Mouse (Mus musculus): ENCODE measurements around the gene Mea1. TPM values are rescaled to one million over a fixed set of nuclear protein-coding genes. Genes with fewer than 3 reads are reported as not detected.
A peak's percentile ranks its signal among the peaks of the same experiment; 100 is the strongest.

The Mea1 gene
- total and polyA plus RNA-seq, 2 experiments from 2014 or later: 124 to 280 TPM

DNA sequence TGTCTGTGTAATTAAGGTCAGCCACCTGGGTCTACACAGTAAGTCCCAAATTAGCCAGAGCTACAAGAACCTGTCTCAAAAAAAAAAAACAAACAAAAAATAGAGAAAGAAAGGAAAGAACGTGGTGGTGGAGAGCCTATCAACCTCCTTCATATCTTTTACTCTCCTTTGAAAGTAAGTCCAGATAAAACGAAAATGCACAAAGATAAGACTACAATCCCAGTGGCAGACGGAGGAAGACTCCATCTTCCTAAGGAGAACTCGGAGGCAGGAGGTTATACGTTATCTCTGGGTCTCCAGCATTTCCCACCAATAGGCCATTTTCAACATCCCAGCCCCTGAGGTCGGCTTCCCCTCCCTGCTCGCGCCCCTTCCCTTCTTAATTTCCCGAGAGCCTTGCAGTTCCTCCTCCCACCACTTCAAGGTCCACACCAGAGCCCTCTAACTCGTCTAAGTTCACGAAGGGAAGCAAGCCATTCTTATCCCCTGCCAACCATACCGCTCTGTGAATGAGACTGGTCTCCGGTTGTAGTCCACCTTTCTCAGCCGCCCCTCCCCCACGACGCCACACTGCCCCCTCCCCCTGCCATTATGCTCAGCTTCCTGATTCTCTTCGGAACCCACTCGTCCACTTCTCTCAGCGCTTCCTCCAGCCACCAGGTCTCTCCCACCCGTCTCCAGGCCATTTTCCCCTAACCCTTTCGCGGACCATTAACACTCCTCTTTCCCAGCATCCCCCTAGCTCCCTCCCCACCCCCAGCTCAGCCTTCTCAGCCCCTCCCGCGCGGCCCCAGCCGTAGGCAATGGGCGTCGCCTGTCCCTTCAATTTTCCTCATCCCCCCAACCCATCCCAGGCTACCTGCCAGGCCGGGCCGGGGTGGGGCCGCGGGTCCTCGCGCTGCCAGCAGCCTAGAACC lies 1.5 kb downstream of the Mea1 start:
- peak overlapping the region; percentile 82 for H3K4me3 ChIP-seq (ENCODE audit: low read depth, low read length)
- ATAC-seq (peak; percentile 42), DNase-seq (peak; percentile 65)
- peaks cover 16% of the 10 kb centered on the region; the same call in 1 of the 2 replicates for H3K4me1 ChIP-seq (ENCODE audit: insufficient read depth)
- no peaks in the 10 kb centered on the region for H3K9me3 ChIP-seq (ENCODE audit: low read length)
- H3K9ac ChIP-seq: peak overlapping the region; percentile 69
- peaks cover 55% of the 10 kb centered on the region for H3K36me3 ChIP-seq (ENCODE audit: insufficient read depth)
- peak overlapping the region; percentile 89 for H3K27ac ChIP-seq (ENCODE audit: low read depth, low read length)
- WGBS: 1% methylated on average over 34 of the region's 34 CpGs
- TF ChIP-seq CTCF (IDR thresholded peaks at IDR 0.05; ENCODE audit: low read depth): peak; percentile 57
- H3K4me2 ChIP-seq (ENCODE audit: low read depth): peak overlapping the region; percentile 64
- H3K27me3 ChIP-seq (ENCODE audit: insufficient read depth, low read length): no peaks in the 10 kb centered on the region

DNA sequence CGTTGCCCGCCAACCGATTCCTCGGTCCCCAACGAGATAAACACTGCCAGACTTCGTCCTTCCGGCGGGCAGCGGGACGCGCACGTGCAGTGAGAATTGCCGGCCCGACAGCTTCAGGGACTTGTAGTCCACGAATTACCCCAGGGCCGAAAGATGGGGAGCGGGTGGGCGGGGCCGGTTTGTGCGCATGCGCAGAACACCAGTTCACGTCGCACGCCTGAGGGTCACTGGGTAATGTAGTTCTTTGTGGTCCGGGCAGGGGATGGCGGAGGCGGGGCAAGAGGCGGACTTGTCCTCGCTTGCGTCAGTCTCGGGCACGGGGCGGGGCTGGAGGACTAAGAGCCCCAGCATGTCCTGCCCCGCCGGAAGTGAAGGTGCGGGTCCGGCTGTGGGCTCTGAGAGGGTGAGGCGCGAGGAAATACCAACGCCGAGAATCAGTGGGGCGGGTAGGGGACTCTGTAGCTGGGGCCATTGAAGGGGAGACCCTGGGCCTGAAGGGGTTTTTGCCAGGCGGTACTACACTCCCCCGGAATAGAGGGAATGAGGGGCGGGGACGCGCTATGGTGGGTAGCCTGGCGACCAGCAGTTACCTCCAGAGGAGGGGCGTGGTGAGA lies 2.3 kb downstream of the Mea1 start, which contains the start of gene Klhdc3:
Klhdc3 (minus strand) TSS at position 155 of the 614 bp plus-strand sequence.
- no peaks in the 10 kb centered on the region for H3K27me3 ChIP-seq (ENCODE audit: insufficient read depth, low read length)
- peaks cover 16% of the 10 kb centered on the region; the same call in 1 of the 2 replicates for H3K4me1 ChIP-seq (ENCODE audit: insufficient read depth)
- H3K9me3 ChIP-seq (ENCODE audit: low read length): no peaks in the 10 kb centered on the region
- H3K9ac ChIP-seq: peak within 1 kb of the TSS; percentile 69
- H3K4me3 ChIP-seq (ENCODE audit: low read depth, low read length): peak within 1 kb of the TSS; percentile 82
- peaks cover 57% of the 10 kb centered on the region for H3K36me3 ChIP-seq (ENCODE audit: insufficient read depth)
- peak within 1 kb of the TSS; percentile 64 for H3K4me2 ChIP-seq (ENCODE audit: low read depth)
- H3K27ac ChIP-seq (ENCODE audit: low read depth, low read length): peak within 1 kb of the TSS; percentile 89
- under 1% methylated on average over 49 of the region's 49 CpGs for WGBS
- TF ChIP-seq CTCF (IDR thresholded peaks at IDR 0.05; ENCODE audit: low read depth): 0 out of 2 replicates have a peak, but pooled peaks have one; percentile 29
- DNase-seq: peak; percentile 99
- peak; percentile 98 for ATAC-seq

DNA sequence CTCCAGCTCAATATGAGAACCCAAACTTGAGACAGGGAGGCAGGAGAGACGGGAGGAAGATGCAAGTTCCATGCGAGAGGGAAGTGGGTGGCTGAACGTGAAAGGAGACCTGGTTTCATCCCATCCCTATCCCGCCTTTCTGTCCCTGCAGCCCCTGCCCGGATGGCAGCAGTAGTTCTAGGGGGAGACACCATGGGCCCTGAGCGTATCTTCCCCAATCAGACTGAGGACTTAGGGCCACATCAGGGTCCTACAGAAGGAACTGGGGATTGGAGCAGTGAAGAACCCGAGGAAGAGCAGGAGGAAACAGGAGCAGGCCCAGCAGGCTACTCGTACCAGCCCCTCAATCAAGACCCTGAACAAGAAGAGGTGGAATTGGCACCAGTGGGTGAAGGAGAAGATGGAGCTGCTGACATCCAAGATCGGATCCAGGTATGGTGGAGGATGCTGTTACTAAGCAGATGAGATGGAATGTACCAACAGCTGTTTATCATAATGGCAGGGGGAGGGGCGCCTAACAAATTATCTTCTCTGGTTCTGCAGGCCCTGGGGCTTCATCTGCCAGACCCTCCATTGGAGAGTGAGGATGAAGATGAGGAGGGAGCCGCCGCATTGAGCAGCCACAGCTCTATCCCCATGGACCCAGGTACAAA lies 3.0 kb downstream of the Mea1 start:
- peaks cover 57% of the 10 kb centered on the region for H3K36me3 ChIP-seq (ENCODE audit: insufficient read depth)
- peaks cover 16% of the 10 kb centered on the region; the same call in 1 of the 2 replicates for H3K4me1 ChIP-seq (ENCODE audit: insufficient read depth)
- DNase-seq (no peak), ATAC-seq (no peak)
- H3K4me2 ChIP-seq (ENCODE audit: low read depth): peak overlapping the region; percentile 62
- H3K9me3 ChIP-seq (ENCODE audit: low read length): no peaks in the 10 kb centered on the region
- 27% methylated on average over 12 of the region's 12 CpGs for WGBS
- TF ChIP-seq CTCF (IDR thresholded peaks at IDR 0.05; ENCODE audit: low read depth): no peak
- peak overlapping the region; percentile 82 for H3K4me3 ChIP-seq (ENCODE audit: low read depth, low read length)
- peak overlapping the region; percentile 53 for H3K9ac ChIP-seq
- H3K27ac ChIP-seq (ENCODE audit: low read depth, low read length): peak overlapping the region; percentile 70
- no peaks in the 10 kb centered on the region for H3K27me3 ChIP-seq (ENCODE audit: insufficient read depth, low read length)

DNA sequence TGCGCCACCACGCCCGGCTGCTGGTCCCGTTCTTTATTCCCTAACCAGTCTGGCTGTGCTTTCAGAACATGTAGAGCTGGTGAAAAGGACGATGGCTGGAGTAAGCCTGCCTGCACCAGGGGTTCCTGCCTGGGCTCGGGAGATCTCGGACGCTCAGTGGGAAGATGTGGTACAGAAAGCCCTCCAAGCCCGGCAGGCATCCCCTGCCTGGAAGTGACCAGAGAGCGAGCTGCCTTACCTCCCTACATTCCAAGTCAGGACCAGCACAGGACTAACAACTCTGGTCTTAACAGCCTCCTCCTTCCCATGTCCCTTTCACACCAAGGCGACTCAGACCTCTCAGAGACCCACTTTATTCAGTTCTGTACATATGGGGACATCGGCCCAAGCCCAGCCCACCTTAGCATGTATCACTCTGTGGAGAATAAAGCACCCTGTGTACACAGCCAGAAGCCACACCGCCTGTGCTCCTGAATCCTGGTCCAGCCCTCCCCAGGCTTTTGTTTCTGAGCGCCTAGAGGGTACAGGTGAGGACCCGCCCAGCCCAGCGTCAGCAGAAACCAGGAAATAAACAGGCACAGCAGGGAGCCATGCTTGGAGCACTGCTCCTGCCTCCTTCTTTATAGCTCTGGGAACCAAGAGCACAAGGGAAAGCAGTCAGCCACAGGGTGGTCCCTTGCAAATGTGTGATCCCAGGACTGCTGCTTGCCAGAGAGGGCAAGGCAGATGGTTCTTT lies 4.2 kb downstream of the Mea1 start:
- DNase-seq (no peak), ATAC-seq (no peak)
- H3K9ac ChIP-seq: no peak overlapping the region
- TF ChIP-seq CTCF (IDR thresholded peaks at IDR 0.05; ENCODE audit: low read depth): no peak
- no peak overlapping the region for H3K27ac ChIP-seq (ENCODE audit: low read depth, low read length)
- no peak overlapping the region for H3K4me3 ChIP-seq (ENCODE audit: low read depth, low read length)
- no peaks in the 10 kb centered on the region for H3K27me3 ChIP-seq (ENCODE audit: insufficient read depth, low read length)
- no peaks in the 10 kb centered on the region for H3K9me3 ChIP-seq (ENCODE audit: low read length)
- H3K36me3 ChIP-seq (ENCODE audit: insufficient read depth): peaks cover 53% of the 10 kb centered on the region
- 81% methylated on average over 16 of the region's 16 CpGs for WGBS
- peaks cover 16% of the 10 kb centered on the region; the same call in 1 of the 2 replicates for H3K4me1 ChIP-seq (ENCODE audit: insufficient read depth)
- no peak overlapping the region for H3K4me2 ChIP-seq (ENCODE audit: low read depth)

DNA sequence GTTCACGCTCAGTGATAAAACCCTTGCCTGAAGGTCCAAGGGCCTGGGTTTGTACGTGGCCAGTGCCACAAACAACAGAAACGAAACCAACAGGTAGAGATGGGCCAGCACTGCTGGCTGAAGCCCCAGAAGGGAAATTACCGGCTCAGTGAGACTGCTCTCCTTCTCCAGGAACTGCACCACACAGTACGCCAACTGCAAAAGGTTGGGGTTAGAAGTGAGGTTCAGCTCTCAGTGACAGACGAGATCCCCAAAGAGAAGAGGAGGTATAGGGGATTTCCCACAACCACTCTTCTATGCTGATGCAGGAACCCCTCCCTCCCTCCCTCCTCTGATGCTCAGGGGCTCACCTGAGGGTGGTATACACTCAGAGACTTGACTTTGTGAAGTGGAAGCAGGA lies 7.3 kb downstream of the Mea1 start:
- DNase-seq: no peak
- no peak overlapping the region for H3K9ac ChIP-seq
- peaks cover 6% of the 10 kb centered on the region; the same call in 1 of the 2 replicates for H3K4me1 ChIP-seq (ENCODE audit: insufficient read depth)
- 90% methylated on average over 6 of the region's 6 CpGs for WGBS
- H3K36me3 ChIP-seq (ENCODE audit: insufficient read depth): peaks cover 47% of the 10 kb centered on the region
- H3K4me2 ChIP-seq (ENCODE audit: low read depth): no peak overlapping the region
- ATAC-seq: no peak
- no peak overlapping the region for H3K4me3 ChIP-seq (ENCODE audit: low read depth, low read length)
- H3K27ac ChIP-seq (ENCODE audit: low read depth, low read length): no peak overlapping the region
- no peaks in the 10 kb centered on the region for H3K27me3 ChIP-seq (ENCODE audit: insufficient read depth, low read length)
- TF ChIP-seq CTCF (IDR thresholded peaks at IDR 0.05; ENCODE audit: low read depth): no peak
- no peaks in the 10 kb centered on the region for H3K9me3 ChIP-seq (ENCODE audit: low read length)

- peaks cover 21% of the 10 kb centered on the region for H3K36me3 ChIP-seq (ENCODE audit: insufficient read depth)
- ATAC-seq (no peak), DNase-seq (no peak)
- 94% methylated on average over 12 of the region's 12 CpGs for WGBS
- no peak overlapping the region for H3K27ac ChIP-seq (ENCODE audit: low read depth, low read length)
- H3K4me2 ChIP-seq (ENCODE audit: low read depth): no peak overlapping the region
- no peak overlapping the region for H3K9ac ChIP-seq
- no peak for TF ChIP-seq CTCF (IDR thresholded peaks at IDR 0.05; ENCODE audit: low read depth)
- H3K27me3 ChIP-seq (ENCODE audit: insufficient read depth, low read length): no peaks in the 10 kb centered on the region
- no peak overlapping the region for H3K4me3 ChIP-seq (ENCODE audit: low read depth, low read length)
- H3K9me3 ChIP-seq (ENCODE audit: low read length): no peaks in the 10 kb centered on the region
- no peaks in the 10 kb centered on the region for H3K4me1 ChIP-seq (ENCODE audit: insufficient read depth)
Measured at GRCm38 (mm10) chr17:46690665-46691064, 12.1 kb downstream of the Mea1 start.
